Mouse (Mus musculus): ENCODE results near the gene 9430007A20Rik. TPM values are rescaled to one million over a fixed set of nuclear protein-coding genes. Genes with fewer than 3 reads are reported as not detected.
"Not testable (repeated sequence)": the region's sequence is repeated elsewhere in the genome, so short reads cannot be mapped to it uniquely, and the experiment has no call there.

The 9430007A20Rik gene
- total RNA-seq (2021) = not detected

- no peak for DNase-seq (ENCODE audit: extremely low spot score in 1 of 2, low spot score in 1 of 2)
These were observed at the start of gene 9430007A20Rik for GRCm38 (mm10) chr4:144519522-144519921. Gene 9430007A20Rik (plus strand): TSS chr4:144519822.

DNA sequence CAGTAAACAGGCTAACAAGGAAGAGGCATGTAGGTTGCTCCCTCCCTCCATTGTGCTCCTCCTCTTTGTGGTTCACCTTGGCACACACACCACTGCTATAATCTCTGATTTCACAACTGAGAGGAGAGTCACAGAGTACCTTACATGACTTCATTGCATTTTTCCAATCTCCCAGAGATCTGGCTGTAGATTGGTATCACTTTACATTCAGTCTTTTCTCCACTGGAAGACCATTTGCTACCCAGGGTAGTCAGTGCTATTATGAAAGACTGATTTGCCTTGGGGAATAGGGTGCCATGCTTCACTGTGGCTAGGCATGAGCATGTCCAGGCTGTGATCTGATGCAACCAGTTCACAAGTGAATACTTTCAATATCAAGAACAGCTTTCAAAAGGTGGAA is 26.3 kb upstream of the 9430007A20Rik start:
- no peak for DNase-seq (ENCODE audit: extremely low spot score in 1 of 2, low spot score in 1 of 2)

DNA sequence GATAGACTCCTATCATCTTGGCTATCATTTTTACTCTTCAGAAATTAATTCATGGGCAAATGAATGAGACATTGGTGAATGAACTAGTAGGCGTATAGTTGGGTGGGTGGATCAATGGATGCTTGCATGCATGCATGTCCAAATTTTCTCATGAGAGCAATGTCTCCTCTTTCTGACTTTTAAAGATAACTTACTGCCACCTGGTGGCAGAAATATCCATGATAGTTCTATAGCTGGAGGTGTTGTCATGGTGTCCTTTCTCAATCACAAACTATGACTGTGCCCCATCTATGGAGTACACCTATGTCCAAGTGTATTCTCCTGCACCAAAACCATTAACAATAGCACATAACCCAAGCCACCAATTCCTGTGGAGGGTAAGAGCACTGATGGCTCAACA is 13.1 kb upstream of the 9430007A20Rik start:
- DNase-seq (ENCODE audit: extremely low spot score in 1 of 2, low spot score in 1 of 2) = no peak

- DNase-seq (ENCODE audit: extremely low spot score in 1 of 2, low spot score in 1 of 2) = no peak
These were observed 25.1 kb downstream of the 9430007A20Rik start for GRCm38 (mm10) chr4:144544689-144545088.

GRCm38 (mm10) chr4:144545339-144545738 is 25.7 kb downstream of the 9430007A20Rik start:
- not testable (repeated sequence) for DNase-seq (ENCODE audit: extremely low spot score in 1 of 2, low spot score in 1 of 2)

GRCm38 (mm10) chr4:144551156-144551555 is 31.5 kb downstream of the 9430007A20Rik start:
- DNase-seq (ENCODE audit: extremely low spot score in 1 of 2, low spot score in 1 of 2) = no peak

GRCm38 (mm10) chr4:144559792-144560191 is 40.2 kb downstream of the 9430007A20Rik start:
- no peak for DNase-seq (ENCODE audit: extremely low spot score in 1 of 2, low spot score in 1 of 2)

- no peak for DNase-seq (ENCODE audit: extremely low spot score in 1 of 2, low spot score in 1 of 2)
These were observed 41.6 kb downstream of the 9430007A20Rik start for GRCm38 (mm10) chr4:144561205-144561604.

DNA sequence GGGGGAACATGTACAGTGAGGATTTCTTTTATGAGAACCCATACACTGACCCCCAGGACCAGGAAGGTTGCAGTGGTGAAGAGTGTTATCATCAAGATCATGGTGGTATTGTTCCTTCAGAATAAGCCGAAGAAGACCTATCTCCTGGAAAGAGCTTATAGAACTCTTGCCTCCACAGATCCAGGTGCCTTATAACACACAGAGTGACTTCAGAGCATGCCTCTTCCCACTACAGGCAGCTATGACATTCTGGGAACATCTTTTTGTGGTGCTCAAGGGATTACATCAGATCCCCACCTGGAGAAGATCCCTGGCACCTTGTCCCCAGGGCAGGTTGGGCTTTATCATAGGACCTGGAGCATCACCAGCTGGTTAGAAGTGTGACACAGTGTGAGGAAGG is 45.4 kb downstream of the 9430007A20Rik start, which contains the start of gene Gm13124:
TSS of gene Gm13124 (minus strand) at position 101 of the 400 bp plus-strand sequence.
- DNase-seq (ENCODE audit: extremely low spot score in 1 of 2, low spot score in 1 of 2) = no peak

DNA sequence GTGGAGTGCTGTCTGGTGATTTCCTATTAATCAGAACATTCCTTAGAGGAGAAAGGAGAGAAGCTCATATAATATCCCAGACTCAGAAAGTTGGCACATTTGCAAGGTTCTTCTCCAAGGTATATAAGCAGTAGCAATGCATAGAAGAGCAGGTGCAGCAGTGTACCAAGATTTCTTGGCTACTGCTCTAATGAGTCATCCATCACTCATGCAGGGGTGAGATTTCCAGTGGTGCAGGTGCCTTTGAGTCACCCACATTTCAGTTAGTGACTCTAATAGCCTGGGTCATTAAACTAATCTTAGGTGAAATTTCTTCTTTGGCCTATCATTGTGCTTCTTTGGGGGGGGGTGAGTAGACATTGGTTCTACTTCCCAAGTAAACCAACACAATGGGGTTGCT is 48.1 kb downstream of the 9430007A20Rik start:
- no peak for DNase-seq (ENCODE audit: extremely low spot score in 1 of 2, low spot score in 1 of 2)

Other genes with a start within 250 kb of the 9430007A20Rik start
- gene Pramel5, start 239.3 kb upstream of the 9430007A20Rik start, total RNA-seq (2021) = not detected
- not detected for gene Gm13128, start 189.6 kb upstream of the 9430007A20Rik start, total RNA-seq (2021)
- not detected for gene Gm13119, start 161.9 kb upstream of the 9430007A20Rik start, total RNA-seq (2021)
- gene Pramef20, start 141.9 kb upstream of the 9430007A20Rik start, total RNA-seq (2021) = not detected
- gene Pramef12, start 111.4 kb upstream of the 9430007A20Rik start, total RNA-seq (2021) = not detected
- gene 1700012P22Rik, start 81.0 kb upstream of the 9430007A20Rik start, total RNA-seq (2021) = not detected
- gene Gm9944, start 66.5 kb upstream of the 9430007A20Rik start, total RNA-seq (2021) = not detected
- gene Aadacl3, start 56.1 kb upstream of the 9430007A20Rik start, total RNA-seq (2021) = not detected
- not detected for gene Gm13124, start 45.3 kb downstream of the 9430007A20Rik start, total RNA-seq (2021)
- not detected for gene Aadacl4, start 93.9 kb downstream of the 9430007A20Rik start, total RNA-seq (2021)
- gene Gm436, start 166.5 kb downstream of the 9430007A20Rik start, total RNA-seq (2021) = not detected
- gene Gm13178, start 201.6 kb downstream of the 9430007A20Rik start, total RNA-seq (2021) = under 1 TPM in 1 of 2 experiments, not detected in 1; 0.34 TPM

Data from layer of hippocampus, postnatal 25 days (tissue).